Mouse (Mus musculus) kidney, adult 8-10 months (tissue): ENCODE measurements around the gene Trappc12.
"Not testable (repeated sequence)": the region's sequence is repeated elsewhere in the genome, so short reads cannot be mapped to it uniquely, and the experiment has no call there.

Source experiments
- DNase-seq, 2 experiments: peaks; one replicate each; pipeline ENCODE4 v3.0.0; 2022

The Trappc12 gene

DNA sequence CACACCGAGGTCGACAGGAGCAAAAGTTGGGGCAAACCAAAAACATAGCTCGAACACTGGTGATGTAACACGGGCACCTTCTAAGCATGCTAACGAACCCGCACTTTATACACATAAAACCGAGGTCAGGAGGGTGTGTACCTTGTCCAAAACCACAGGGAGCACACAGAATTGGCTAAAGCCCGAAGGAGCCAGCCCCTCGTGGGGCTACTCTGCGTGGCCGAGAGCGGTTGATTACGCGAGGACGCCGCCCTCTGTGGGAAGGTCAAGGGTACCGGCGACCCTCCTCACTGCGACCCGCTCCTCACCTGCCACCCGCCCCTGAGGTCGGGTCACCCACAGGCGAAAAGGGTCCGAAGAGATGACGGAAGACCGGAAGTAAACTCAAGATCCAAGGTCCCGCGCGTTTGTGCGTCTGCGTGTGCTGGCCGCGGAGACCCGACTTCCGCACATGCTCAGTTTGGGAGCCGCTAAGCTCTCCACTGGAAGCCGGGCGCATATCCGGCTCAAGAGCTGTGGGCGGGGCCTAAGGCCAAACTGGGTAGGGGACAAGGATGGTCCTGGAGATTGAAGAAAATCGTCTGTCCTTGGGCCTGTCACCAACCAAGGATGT is at the start of gene Trappc12:
Gene Trappc12 (minus strand): TSS at position 452 of the 613 bp plus-strand sequence.
- DNase-seq: peak; percentile 87 to 90

DNA sequence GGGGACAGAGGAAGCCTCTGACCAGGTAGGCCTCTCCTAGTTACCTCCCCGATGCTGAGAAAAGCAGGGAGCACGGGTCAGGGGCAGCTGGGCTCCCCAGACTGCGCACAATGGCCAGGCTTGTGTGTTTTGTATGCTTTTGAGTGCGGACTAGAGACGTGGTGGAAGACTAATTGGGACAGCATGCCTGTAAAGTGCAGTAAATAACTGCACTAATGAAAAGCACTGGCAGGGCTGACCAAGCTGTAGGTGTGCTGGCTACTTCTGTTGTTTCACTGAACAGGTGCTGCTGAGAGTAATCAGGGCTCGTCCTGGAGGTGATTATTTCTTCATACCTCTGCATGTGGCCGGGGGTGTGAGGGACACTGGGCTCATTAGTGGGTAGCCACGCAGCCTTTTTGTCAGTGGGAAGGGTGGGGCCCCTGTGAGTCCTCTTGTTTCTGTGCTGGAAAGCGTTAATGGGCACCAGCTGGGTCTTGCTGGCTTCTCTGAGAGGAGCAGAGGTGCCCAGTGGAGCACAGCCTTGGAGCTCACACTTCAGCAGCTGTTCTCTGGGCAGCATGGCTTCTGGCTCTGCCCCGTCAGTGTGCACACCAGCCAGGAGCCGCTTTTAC is 49.6 kb upstream of the Trappc12 start:
- no peak for DNase-seq

DNA sequence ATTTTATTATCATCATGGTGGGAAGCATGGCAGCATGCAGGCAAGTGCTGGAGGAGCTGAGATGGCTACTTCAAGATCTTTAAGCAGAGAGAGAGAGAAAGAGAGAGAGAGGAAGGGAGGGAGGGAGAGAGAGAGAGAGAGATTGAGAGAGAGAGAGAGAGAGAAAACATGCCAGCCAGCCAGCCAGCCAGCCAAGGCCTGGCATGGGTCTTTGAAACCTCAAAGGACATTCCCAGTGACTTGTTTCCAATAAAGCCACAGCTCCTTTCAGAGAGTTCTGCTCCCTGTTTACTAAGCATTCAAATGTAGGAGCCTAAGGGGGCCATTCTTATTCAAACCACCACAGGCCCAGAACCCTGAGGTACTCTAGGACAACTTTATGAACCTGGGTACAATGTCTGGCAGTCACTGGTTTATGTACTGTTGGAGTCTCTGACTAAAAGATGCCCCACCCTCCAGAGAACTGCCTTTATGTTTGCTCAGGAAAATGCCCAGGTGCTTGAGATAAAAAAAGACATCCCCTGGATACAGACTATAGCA is 46.7 kb upstream of the Trappc12 start:
- no peak for DNase-seq

DNA sequence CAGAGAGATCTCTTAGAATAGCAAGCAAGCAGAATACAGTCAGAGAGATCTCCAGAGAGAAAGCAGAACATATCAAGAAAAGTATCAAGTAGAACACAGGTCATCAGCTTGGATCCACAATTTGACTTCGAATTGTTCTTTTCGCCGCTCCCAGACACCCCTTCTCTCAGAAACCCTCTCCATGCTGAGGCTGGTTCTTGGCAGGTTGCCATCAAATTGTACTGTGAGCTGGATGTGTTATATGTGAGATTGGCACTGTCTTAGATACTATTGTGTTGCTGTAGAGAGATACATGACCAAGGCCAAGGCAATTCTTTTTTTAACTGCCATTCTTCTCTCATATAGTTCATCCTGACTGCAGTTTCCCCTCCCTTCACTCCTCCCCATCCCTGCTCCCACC is 44.8 kb upstream of the Trappc12 start:
- DNase-seq: no peak

DNA sequence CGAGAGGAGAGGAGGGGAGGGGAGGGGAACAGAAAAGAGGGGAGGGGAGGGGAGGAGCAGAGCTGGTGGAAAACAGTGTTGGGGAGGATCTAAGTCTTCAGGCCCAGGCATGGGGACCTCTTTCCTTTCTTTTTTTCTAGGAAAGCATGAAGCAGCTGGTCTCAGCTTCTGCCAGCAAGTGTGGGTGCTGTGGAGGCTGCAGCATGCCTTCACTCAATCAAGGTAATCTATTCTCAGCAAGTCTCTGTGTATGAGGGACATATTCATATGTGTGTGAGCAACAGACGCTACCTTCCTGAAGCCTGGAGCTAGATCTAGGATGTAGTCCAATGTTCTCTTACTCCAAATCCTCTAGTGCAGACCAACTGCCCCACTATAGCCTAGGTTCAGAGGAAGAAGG is 43.4 kb upstream of the Trappc12 start:
- DNase-seq: no peak

DNA sequence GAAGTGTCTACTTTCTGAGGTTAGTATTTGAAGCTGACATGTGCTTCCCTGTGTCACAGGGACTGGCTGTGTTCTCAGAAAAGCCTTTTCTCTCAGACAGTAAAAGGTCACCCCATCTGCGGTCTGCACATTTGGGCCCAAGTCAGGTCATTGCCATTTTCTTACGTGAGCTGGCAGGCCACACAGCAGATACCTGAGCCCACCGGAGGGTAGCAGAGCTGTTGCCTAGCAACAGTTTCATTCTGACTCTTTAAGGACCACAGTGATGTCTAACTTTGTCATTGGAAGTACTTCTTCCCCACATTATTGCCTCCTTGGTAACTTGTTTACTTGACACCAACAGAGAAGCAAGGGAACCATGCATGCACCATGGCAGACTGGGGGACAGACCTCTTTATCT is 42.3 kb upstream of the Trappc12 start:
- no peak for DNase-seq

DNA sequence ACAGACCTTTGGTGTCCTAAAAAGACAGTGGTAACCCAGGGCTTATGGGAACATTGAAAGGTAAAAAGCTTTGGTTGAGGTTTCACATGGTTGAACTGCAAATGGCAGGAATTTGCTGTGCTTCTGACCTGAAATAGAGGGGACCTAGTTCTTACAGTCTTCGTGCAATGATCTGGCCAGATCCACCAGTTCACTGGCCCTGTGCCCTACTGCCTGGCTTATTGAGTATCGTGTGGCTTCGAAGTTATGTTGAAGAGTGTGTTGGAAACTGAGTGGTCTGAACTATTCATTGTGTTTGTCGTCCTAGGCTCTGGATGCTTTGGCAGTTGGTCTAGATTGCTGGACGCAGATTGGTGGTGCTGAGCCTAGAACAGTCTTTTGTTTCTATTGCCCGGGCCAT is 36.0 kb upstream of the Trappc12 start:
- no peak for DNase-seq

DNA sequence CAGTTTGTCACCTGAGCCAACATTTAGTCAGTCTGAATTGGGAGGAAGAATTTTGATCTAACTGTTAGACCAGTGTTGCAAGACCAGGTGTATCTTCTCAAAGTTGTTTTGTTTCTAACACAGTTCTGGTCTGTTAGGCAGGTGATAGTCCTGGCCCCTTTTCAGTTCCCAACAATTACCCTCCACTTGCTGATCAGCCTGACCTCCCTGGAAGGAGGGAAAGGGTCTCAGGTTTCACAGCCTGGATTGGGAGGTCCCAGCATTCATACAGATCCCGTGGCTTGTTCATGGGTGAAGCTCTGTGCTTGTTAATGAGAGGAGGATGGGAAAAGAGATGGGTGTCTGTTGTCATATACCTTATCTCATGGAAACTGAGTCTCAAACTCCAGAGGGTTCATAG is 35.0 kb upstream of the Trappc12 start:
- no peak for DNase-seq

DNA sequence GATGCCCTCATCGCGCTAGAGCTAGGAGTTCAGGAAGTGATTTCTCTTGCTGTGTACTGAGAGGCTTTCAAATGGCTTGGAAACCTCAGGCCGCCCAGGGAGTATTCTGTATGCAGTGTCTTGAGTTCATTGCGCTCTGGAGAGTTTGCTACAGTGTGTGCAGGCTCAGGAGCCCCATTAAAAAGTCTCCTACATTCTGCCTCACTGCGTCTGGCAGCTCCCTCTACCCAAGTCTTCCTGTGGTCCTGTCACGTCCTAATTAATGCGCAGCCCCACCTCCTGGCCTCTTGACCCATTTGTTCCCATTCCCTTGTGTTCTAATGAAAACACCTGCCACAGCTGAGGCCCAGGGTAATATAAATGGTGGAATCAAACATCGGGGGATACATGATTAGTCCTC is 34.6 kb upstream of the Trappc12 start:
- DNase-seq: no peak

DNA sequence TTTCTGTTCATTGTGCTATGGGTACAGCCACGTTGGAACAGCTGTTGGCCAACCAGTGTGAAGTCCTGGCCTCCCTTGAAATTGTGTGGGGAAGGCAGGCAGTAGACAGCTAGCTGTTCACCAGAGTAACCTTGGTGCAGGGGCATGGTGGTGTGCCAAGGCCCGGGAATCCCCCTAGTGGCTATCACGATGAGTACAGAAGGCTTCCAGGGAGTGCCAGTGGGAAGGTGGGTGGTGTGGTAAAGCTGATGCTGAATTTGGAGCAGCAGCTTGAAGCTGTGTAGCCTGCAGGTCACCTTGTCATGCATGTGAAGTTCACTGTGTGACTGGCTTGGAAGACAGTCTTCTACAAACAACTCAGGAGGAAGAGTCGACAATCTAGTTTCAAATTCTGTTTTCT is 34.1 kb upstream of the Trappc12 start:
- DNase-seq: peak in 1 of 2 experiments; percentile 16

DNA sequence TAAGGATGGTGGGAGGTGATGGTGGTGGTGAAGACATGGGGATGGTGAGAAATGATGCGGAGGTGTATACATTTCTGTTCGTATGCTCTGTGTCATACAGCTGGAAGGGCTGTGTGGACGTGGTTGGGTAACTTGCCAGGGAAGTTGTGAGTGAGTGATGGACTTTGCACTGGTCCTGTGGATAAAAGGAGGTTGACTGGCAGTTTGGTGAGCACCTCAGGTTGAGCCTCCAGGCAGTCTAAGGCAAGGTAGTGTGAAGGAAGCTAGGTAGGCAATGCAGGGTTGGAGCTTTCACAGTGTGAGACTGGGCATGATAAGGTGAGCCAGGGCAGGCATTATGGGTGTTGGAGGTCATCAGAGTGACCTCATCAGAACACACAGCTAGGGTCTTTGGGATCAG is 32.4 kb upstream of the Trappc12 start:
- peak in 1 of 2 experiments; percentile 17 for DNase-seq

DNA sequence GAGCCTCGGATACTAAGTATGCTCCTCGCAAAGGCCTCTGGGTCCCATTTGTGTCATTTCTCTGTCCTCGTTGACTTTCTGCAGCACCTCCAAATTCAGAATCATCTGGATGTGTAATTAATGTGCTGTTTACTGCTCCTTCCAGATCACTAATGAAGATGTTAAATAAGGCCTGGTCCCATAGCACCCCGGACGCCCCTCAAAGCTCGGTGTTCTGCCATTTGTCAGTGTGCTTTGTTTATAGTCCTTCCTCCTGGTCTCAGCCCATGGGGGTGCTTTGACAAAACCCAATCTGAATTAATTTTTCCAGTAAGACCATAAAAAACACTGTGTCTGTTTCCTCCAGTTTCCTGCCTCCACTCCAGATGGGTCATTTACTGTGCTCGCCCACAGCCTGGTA is 29.9 kb upstream of the Trappc12 start:
- DNase-seq: no peak

DNA sequence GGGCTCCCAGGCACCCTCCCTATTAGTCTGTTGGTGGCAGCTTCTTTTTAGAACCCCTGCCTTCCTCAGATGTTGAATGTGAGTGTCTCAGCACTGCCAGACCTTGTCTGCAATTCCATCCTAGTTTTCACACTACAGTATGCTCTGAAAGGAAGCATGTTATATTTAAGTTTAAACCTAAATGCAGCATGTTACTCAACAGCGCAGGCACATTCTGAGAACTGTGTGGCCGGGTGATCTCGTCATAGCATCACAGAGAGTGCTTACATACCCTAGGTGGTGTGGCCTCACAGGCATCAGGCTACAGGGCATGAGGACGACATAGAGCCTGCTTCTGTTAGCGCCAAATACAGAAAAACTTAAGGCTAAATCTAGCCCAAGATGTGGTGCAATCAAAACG is 25.4 kb upstream of the Trappc12 start:
- DNase-seq: no peak

DNA sequence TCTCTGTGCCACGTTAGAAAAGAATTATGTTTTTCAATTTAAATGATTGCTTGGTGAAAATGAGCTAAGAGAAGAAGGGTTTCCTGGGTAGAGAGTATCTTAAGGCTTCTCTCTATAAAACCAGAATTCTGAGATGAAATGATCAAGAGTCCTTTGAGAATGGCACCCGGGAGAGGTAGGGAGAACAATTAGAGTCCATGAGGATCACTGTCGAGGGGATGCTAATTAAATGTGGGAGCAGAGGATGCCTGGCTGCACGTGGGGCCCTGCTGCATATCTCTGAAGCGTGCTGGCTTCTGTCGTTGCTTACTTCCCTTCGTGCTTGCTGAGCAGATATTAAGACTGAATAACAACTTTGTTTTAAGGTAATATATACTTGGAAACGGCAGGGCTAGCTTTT is 24.8 kb upstream of the Trappc12 start:
- no peak for DNase-seq

DNA sequence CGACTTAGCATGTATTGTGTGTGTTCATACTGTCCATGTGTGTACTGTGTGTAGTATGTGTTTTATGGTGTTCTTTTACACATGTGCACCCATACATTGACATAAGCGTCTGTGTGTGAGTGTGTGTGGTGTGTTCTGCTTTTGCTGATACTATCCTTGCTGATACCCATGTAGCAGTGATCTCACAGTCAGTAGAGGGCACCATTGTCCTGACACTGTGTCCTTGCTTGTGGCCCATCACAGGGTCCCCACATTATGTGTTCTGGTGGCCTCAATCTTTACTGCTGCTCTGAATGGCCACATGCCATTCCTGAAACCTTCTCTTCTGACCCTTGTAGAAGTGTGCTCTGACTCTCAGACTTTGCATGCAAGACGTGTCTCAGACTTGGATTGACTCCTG is 23.5 kb upstream of the Trappc12 start:
- DNase-seq: no peak

DNA sequence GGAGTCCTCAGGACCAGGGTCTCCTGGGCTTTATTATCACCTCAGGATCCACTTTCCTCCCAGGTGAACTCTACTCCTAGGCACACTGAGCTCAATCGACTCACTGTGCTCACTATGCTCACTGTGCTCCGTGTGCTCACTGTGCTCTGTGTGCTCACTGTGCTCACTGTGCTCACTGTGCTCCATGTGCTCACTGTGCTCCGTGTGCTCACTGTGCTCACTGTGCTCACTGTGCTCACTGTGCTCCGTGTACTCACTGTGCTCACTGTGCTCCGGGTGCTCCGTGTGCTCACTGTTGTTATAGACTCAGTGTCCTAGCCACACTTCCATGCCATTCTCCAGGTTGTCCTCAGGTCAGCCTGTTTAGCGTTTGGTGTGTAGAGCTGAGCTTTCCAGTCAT is 19.7 kb upstream of the Trappc12 start:
- DNase-seq: no peak

DNA sequence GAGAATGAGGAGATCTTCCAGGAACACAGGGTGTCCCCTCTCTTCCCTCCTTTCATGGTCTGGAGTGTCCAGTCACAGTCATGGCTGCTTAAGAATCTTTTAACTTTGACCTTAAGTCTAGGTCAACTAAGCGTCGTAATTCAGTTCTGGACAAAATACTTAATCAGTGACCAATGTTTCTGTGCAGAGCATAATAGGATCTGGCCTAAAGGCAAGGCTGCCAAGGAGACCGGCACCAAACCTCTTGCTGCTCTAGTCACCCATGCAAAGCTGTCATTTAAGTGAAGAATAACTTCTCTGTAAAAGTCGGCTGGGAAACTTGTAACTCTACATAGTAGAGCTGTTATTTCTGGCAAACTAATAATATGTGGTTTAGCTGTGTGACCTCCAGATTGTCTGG is 5.7 kb upstream of the Trappc12 start:
- DNase-seq: peak; percentile 38 to 51

DNA sequence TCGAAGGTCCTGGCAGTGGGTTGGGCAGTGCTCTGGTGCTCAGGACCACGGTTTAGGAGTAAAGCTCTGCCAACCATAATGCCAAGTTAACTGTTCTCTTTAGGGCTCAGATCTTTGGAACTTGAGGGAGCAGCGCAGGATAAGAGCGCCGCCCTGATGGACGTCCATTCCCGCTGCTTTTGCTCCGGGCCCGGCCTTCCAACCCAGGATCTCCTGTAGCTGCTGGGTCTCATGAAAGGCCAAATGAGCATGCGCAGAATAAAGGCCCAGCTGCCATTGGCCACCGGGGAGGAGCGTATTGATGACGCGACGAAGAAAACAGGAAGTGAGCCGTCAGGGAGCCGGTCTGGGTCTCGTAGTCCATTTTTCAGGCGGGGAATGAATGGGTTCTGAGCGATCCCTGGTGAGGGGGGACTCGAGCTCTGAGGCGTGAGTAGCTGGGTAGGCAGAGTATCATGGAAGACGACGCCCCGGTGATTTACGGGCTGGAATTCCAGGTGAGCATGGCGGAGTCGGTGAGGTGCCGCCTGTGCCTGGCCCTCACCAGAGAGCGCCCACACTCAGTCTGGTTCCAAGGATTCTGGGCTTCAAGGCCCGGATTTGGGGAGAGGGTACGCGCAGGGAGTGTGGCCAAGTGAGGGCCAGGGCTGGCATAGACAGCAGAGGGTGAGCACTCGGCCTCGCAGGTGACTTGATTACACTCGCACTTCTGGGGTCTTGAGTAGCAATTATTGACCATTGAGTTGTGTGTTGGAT is 1.4 kb upstream of the Trappc12 start, which contains the start of gene Eipr1:
Gene Eipr1 (plus strand): TSS at position 296 of the 756 bp plus-strand sequence.
- DNase-seq: peak; percentile 91 to 95

DNA sequence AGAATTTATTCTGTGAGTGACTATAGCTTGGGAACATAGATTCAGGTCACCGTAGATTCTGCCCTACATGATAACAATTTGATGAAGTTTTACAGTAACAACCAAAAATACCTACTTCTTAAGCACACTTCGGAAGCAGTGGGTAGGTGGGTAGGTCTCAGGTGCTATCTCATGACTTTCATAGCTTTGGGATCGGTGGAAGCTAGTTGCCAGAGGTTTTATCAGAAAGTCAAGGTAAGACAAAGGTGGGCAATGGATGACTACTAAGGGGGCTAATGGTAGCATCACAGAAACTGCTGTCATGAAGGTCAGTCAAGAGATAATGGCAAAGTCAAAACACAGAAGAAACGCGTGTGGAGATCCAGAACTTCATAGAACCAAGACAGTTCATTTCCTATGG is 604 bp upstream of the Trappc12 start:
- DNase-seq: no peak

DNA sequence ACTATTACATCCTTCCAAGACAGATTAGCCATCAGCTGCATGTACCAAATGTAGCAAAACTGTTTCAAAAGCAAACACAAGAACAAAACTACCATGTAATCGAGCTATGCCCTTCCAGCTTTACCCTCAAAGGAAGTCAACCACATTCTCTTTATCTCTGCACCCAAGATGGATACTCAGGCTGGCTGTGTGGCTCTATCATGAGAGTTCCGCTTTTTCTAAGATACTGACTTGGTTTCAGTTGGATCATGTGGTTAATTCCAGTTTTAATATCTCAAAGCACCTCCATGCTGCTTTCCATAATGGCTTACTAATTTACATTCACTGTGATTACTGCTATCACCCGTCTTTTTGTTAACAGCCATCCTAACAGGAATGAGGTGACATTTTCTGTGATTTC is 6.9 kb downstream of the Trappc12 start:
- DNase-seq: no peak

DNA sequence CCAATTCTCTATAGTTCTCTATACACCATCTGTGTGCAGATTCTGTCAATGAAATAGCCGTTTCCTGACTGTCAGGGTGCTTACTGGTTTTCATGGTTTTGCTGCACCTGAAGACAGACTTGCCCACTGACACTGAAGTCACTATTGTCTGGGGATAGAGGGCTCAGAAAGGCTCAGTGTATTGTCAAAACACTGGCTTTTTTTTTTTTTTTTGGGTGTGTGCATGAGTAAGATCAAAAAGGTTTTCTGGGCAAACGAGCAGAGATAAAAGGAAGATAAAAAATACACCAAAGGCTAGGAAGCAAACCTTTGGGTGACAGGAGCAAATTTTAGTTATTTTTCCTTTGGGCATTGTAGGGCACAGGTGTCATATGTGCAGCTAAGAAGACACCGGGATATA is 15.0 kb downstream of the Trappc12 start:
- no peak for DNase-seq

DNA sequence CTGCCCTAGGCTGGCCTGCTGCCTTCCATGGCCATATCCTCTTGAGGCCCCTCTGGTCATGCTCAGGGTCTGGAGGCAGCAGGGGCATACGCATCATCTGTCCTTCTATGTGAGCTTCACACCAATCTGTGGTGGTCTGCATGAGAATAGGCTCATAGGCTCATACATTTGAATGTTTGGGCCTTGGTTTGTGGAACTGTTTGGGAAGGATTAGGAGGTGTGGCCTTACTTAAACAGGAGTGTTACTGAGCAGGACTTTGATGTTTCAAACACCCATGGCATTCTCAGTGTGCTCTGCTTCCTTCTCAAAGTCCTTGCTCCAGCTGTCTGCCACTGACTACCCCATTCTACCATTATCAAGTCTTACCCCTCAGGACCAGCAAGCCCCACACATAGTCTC is 16.0 kb downstream of the Trappc12 start:
- no peak for DNase-seq

DNA sequence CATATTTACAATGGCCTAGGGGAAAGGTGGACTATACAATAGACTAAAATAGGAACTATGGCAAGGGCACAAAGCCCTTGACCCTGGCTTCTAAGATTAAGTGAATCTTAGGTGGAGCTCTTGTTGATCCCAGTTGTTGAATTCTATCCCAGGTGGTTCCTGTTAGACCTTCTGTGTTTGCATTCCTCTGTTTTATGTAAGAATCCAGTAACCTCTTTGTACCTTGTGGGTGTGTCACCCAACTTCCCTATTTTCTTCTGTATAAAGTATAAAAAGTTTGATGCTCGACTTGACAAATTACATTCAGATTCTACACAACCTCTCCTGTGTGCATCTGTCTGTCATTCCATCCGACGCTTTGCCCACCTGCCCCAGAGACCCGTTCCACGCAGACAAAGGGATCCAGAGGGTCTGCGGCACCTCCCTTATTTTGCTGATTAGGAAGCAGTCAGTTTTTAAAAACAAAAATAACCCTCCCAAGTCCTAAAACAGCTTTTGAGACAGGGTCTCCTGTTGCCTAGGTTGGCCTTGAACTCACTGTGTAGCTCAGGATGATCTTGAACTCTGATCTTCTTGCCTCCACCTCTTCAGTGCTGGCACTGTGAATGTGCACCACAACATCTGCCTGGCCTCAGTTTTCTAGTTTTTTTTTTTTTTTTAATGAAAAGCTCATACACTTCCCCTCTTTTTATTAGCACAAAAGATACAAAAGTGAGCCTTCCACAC is 16.6 kb downstream of the Trappc12 start:
- DNase-seq: not testable (repeated sequence)
